Mouse (Mus musculus): ENCODE results near the gene Rsph1. TPM values are rescaled to one million over a fixed set of nuclear protein-coding genes. Genes with fewer than 3 reads are reported as not detected.

Gene Rsph1
- polyA plus RNA-seq, 1 experiment: 0.51 TPM

GRCm38 (mm10) chr17:31321425-31321824 is 44.2 kb upstream of the Rsph1 start:
- no peaks in the 10 kb centered on the region for H3K27me3 ChIP-seq (ENCODE audit: control insufficient read depth, insufficient read depth, low read length)
- no peak overlapping the region for H3K27ac ChIP-seq (ENCODE audit: control insufficient read depth, insufficient read depth, low read length)
- no peak for TF ChIP-seq POLR2A (IDR thresholded peaks at IDR 0.05; ENCODE audit: control insufficient read depth, extremely low read depth, insufficient read depth, low read length, poor library complexity)
- no peak for TF ChIP-seq CTCF (IDR thresholded peaks at IDR 0.05; ENCODE audit: borderline replicate concordance, control insufficient read depth, extremely low read depth, insufficient read depth, low read length, poor library complexity)
- no peak overlapping the region for H3K4me3 ChIP-seq (ENCODE audit: control insufficient read depth, insufficient read depth, low read length)
- WGBS: 91% methylated on average over 12 of the region's 12 CpGs
- no peak for DNase-seq
- H3K4me1 ChIP-seq (replicated peaks; ENCODE audit: control insufficient read depth, insufficient read depth, low read length): peaks cover 36% of the 10 kb centered on the region
- peaks cover 3% of the 10 kb centered on the region for H3K36me3 ChIP-seq (ENCODE audit: control insufficient read depth, insufficient read depth, low read length)

- Histone ChIP-seq H3K36me3 (ENCODE audit: control insufficient read depth, insufficient read depth, low read length) (peaks cover 13% of the 10 kb centered on the region), H3K27me3 (ENCODE audit: control insufficient read depth, insufficient read depth, low read length) (no peaks in the 10 kb centered on the region), H3K27ac (ENCODE audit: control insufficient read depth, insufficient read depth, low read length) (no peak overlapping the region), H3K4me3 (ENCODE audit: control insufficient read depth, insufficient read depth, low read length) (no peak overlapping the region), H3K4me1 (replicated peaks; ENCODE audit: control insufficient read depth, insufficient read depth, low read length) (peaks cover 17% of the 10 kb centered on the region)
- 96% methylated on average over 19 of the region's 19 CpGs for WGBS
- no peak for TF ChIP-seq CTCF (IDR thresholded peaks at IDR 0.05; ENCODE audit: borderline replicate concordance, control insufficient read depth, extremely low read depth, insufficient read depth, low read length, poor library complexity)
- no peak for TF ChIP-seq POLR2A (IDR thresholded peaks at IDR 0.05; ENCODE audit: control insufficient read depth, extremely low read depth, insufficient read depth, low read length, poor library complexity)
- DNase-seq: no peak
Measured at GRCm38 (mm10) chr17:31318906-31319767, 42.0 kb upstream of the Rsph1 start.

GRCm38 (mm10) chr17:31317521-31318272 is 40.5 kb upstream of the Rsph1 start:
- no peak overlapping the region for H3K4me3 ChIP-seq (ENCODE audit: control insufficient read depth, insufficient read depth, low read length)
- H3K27me3 ChIP-seq (ENCODE audit: control insufficient read depth, insufficient read depth, low read length): no peaks in the 10 kb centered on the region
- H3K27ac ChIP-seq (ENCODE audit: control insufficient read depth, insufficient read depth, low read length): no peak overlapping the region
- DNase-seq: no peak
- TF ChIP-seq POLR2A (IDR thresholded peaks at IDR 0.05; ENCODE audit: control insufficient read depth, extremely low read depth, insufficient read depth, low read length, poor library complexity) (no peak), CTCF (IDR thresholded peaks at IDR 0.05; ENCODE audit: borderline replicate concordance, control insufficient read depth, extremely low read depth, insufficient read depth, low read length, poor library complexity) (peak; percentile 71; the same call in 1 of the 2 replicates)
- H3K4me1 ChIP-seq (replicated peaks; ENCODE audit: control insufficient read depth, insufficient read depth, low read length): peaks cover 9% of the 10 kb centered on the region
- peaks cover 13% of the 10 kb centered on the region for H3K36me3 ChIP-seq (ENCODE audit: control insufficient read depth, insufficient read depth, low read length)
- WGBS: 94% methylated on average over 22 of the region's 22 CpGs

DNA sequence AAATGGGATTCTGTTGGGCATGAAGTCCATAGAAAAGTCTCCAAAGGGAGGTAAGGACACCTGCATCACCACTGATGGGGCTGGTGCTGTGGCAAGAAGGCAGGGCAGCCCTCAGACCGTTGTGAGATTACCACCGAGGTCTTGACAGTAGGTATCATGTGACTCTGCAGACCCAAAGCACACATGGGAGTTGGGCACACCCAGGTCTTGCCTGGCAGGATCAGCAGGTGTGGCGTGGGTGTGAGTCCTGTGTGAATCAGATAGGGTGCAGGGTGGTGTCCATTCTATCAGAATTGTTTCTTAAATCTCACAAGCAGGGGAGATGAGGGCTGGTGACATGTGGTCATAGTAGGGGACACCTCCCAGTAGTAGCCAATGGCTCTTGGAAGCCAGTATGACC is 39.8 kb upstream of the Rsph1 start:
- H3K36me3 ChIP-seq (ENCODE audit: control insufficient read depth, insufficient read depth, low read length): peaks cover 13% of the 10 kb centered on the region
- no peak overlapping the region for H3K4me3 ChIP-seq (ENCODE audit: control insufficient read depth, insufficient read depth, low read length)
- H3K27me3 ChIP-seq (ENCODE audit: control insufficient read depth, insufficient read depth, low read length): no peaks in the 10 kb centered on the region
- H3K4me1 ChIP-seq (replicated peaks; ENCODE audit: control insufficient read depth, insufficient read depth, low read length): peaks cover 5% of the 10 kb centered on the region
- H3K27ac ChIP-seq (ENCODE audit: control insufficient read depth, insufficient read depth, low read length): no peak overlapping the region
- no peak for TF ChIP-seq CTCF (IDR thresholded peaks at IDR 0.05; ENCODE audit: borderline replicate concordance, control insufficient read depth, extremely low read depth, insufficient read depth, low read length, poor library complexity)
- TF ChIP-seq POLR2A (IDR thresholded peaks at IDR 0.05; ENCODE audit: control insufficient read depth, extremely low read depth, insufficient read depth, low read length, poor library complexity): no peak
- no peak for DNase-seq
- 92% methylated on average over 3 of the region's 3 CpGs for WGBS

DNA sequence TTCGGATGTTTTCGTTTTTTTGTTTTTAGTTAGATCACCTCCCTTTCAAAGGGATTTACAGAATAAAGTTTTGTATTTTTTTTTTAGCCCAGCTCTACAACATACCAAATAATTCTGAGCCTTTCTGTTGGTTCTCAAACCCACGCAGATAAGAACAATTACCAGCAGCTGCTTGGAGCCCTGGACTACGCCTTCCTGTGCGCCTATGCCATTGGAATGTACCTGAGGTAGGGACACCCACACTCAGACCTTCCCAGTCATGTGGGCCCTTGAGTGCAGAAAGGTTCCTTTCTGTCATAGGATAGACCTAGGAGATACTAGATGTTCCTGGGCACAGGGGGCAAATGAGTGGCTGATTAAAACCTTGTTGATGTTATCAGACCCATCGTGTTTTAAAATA is 38.8 kb upstream of the Rsph1 start:
- H3K4me3 ChIP-seq (ENCODE audit: control insufficient read depth, insufficient read depth, low read length): no peak overlapping the region
- no peak for DNase-seq
- peaks cover 13% of the 10 kb centered on the region for H3K36me3 ChIP-seq (ENCODE audit: control insufficient read depth, insufficient read depth, low read length)
- H3K27ac ChIP-seq (ENCODE audit: control insufficient read depth, insufficient read depth, low read length): no peak overlapping the region
- 94% methylated on average over 6 of the region's 6 CpGs for WGBS
- no peaks in the 10 kb centered on the region for H3K4me1 ChIP-seq (replicated peaks; ENCODE audit: control insufficient read depth, insufficient read depth, low read length)
- no peaks in the 10 kb centered on the region for H3K27me3 ChIP-seq (ENCODE audit: control insufficient read depth, insufficient read depth, low read length)
- TF ChIP-seq POLR2A (IDR thresholded peaks at IDR 0.05; ENCODE audit: control insufficient read depth, extremely low read depth, insufficient read depth, low read length, poor library complexity) (no peak), CTCF (IDR thresholded peaks at IDR 0.05; ENCODE audit: borderline replicate concordance, control insufficient read depth, extremely low read depth, insufficient read depth, low read length, poor library complexity) (no peak)

- no peak for DNase-seq
- H3K36me3 ChIP-seq (ENCODE audit: control insufficient read depth, insufficient read depth, low read length): peaks cover 13% of the 10 kb centered on the region
- no peak overlapping the region for H3K27ac ChIP-seq (ENCODE audit: control insufficient read depth, insufficient read depth, low read length)
- no peak overlapping the region for H3K4me3 ChIP-seq (ENCODE audit: control insufficient read depth, insufficient read depth, low read length)
- H3K4me1 ChIP-seq (replicated peaks; ENCODE audit: control insufficient read depth, insufficient read depth, low read length): no peaks in the 10 kb centered on the region
- WGBS: 92% methylated on average over 13 of the region's 13 CpGs
- H3K27me3 ChIP-seq (ENCODE audit: control insufficient read depth, insufficient read depth, low read length): no peaks in the 10 kb centered on the region
- TF ChIP-seq CTCF (IDR thresholded peaks at IDR 0.05; ENCODE audit: borderline replicate concordance, control insufficient read depth, extremely low read depth, insufficient read depth, low read length, poor library complexity) (no peak), POLR2A (IDR thresholded peaks at IDR 0.05; ENCODE audit: control insufficient read depth, extremely low read depth, insufficient read depth, low read length, poor library complexity) (no peak)
Measured at GRCm38 (mm10) chr17:31315046-31315792, 38.0 kb upstream of the Rsph1 start.

All from thymus, adult 2 months (tissue).